Mouse (Mus musculus) midbrain, embryonic 10.5 days (tissue): ENCODE measurements around the gene Fryl. TPM values are rescaled to one million over a fixed set of nuclear protein-coding genes. Genes with fewer than 3 reads are reported as not detected.

ENCODE experiments used
- DNase-seq: peaks from one replicate; pipeline ENCODE4 v3.0.0-alpha.2; 2017; ENCODE audit warnings: low spot score
- H3K27ac ChIP-seq: fragments of 300-500 bp; sonication (generic); replicated peaks from 2 replicates; pipeline ENCODE4 v1.5.1; 2016; ENCODE audit warnings: mild to moderate bottlenecking
- H3K27me3 ChIP-seq: fragments of 300-500 bp; sonication (generic); 2 replicates; pipeline ENCODE4 v1.6.1; 2016; ENCODE audit warnings: low read depth, mild to moderate bottlenecking; ENCODE audit not compliant: poor library complexity, severe bottlenecking
- H3K36me3 ChIP-seq: fragments of 300-500 bp; sonication (generic); 2 replicates; pipeline ENCODE4 v1.6.1; 2016; ENCODE audit warnings: mild to moderate bottlenecking, moderate library complexity
- H3K4me1 ChIP-seq: fragments of 300-500 bp; sonication (generic); 2 replicates; pipeline ENCODE4 v1.6.1; 2016
- H3K4me3 ChIP-seq: fragments of 300-500 bp; sonication (generic); 2 replicates; pipeline ENCODE4 v1.5.1; 2016; ENCODE audit warnings: mild to moderate bottlenecking, moderate library complexity
- H3K9me3 ChIP-seq: fragments of 300-500 bp; sonication (generic); replicated peaks from 2 replicates; pipeline ENCODE4 v1.6.1; 2016; ENCODE audit warnings: mild to moderate bottlenecking
- WGBS: fragments of 180-500 bp; shearing (Covaris S2); methylation state at CpG from one replicate; pipeline ENCODE4 v1.1.7; 2016; 5-methylcytosine and 5-hydroxymethylcytosine counted together
- polyA plus RNA-seq: library from polyadenylated mRNA; unstranded; fragments of >200 nt; fragmentation: Nextera tagmentation; extraction: Ambion mirVana; gene quantifications from 2 replicates; pipeline ENCODE4 v1.2.1, GENCODE M21; 2016

The Fryl gene
- polyA plus RNA-seq, 1 experiment from 2014 or later = 23.7 TPM

GRCm38 (mm10) chr5:73157009-73157408 is 99.4 kb downstream of the Fryl start:
- H3K36me3 ChIP-seq = no peaks in the 10 kb centered on the region
- no peak overlapping the region for H3K4me3 ChIP-seq
- DNase-seq = no peak
- no peaks in the 10 kb centered on the region for H3K27me3 ChIP-seq
- H3K9me3 ChIP-seq = no peaks in the 10 kb centered on the region
- no peak overlapping the region for H3K27ac ChIP-seq
- H3K4me1 ChIP-seq = peaks cover 21% of the 10 kb centered on the region
- WGBS = 92% methylated on average over 5 of the region's 5 CpGs

- Histone ChIP-seq H3K27me3 (no peaks in the 10 kb centered on the region), H3K9me3 (no peaks in the 10 kb centered on the region), H3K36me3 (no peaks in the 10 kb centered on the region), H3K4me1 (peaks cover 23% of the 10 kb centered on the region), H3K27ac (no peak overlapping the region), H3K4me3 (no peak overlapping the region)
- 90% methylated on average over 15 of the region's 15 CpGs for whole genome bisulfite sequencing
- DNase-seq = no peak
These were observed 100.0 kb downstream of the Fryl start for GRCm38 (mm10) chr5:73156226-73156926.

- no peak for DNase-seq
- H3K4me1 ChIP-seq = peaks cover 23% of the 10 kb centered on the region
- no peaks in the 10 kb centered on the region for H3K27me3 ChIP-seq
- H3K36me3 ChIP-seq = no peaks in the 10 kb centered on the region
- 93% methylated on average over 14 of the region's 14 CpGs for WGBS
- H3K9me3 ChIP-seq = no peaks in the 10 kb centered on the region
- H3K4me3 ChIP-seq = no peak overlapping the region
- no peak overlapping the region for H3K27ac ChIP-seq
These were observed 102.5 kb downstream of the Fryl start for GRCm38 (mm10) chr5:73153802-73154465.

- Histone ChIP-seq H3K36me3 (peaks cover 11% of the 10 kb centered on the region), H3K27ac (no peak overlapping the region), H3K27me3 (no peaks in the 10 kb centered on the region), H3K4me1 (peaks cover 20% of the 10 kb centered on the region), H3K9me3 (no peaks in the 10 kb centered on the region), H3K4me3 (no peak overlapping the region)
- DNase-seq = no peak
These were observed 104.2 kb downstream of the Fryl start for GRCm38 (mm10) chr5:73152206-73152605.

- Histone ChIP-seq H3K4me3 (no peak overlapping the region), H3K9me3 (no peaks in the 10 kb centered on the region), H3K4me1 (peaks cover 16% of the 10 kb centered on the region), H3K27ac (no peak overlapping the region), H3K36me3 (peaks cover 23% of the 10 kb centered on the region), H3K27me3 (no peaks in the 10 kb centered on the region)
- 92% methylated on average over 6 of the region's 6 CpGs for WGBS
- DNase-seq = no peak
These were observed 105.5 kb downstream of the Fryl start for GRCm38 (mm10) chr5:73150877-73151445.

- no peaks in the 10 kb centered on the region for H3K27me3 ChIP-seq
- H3K9me3 ChIP-seq = no peaks in the 10 kb centered on the region
- 88% methylated on average over 11 of the region's 11 CpGs for WGBS
- H3K36me3 ChIP-seq = peaks cover 53% of the 10 kb centered on the region
- no peak overlapping the region for H3K27ac ChIP-seq
- H3K4me1 ChIP-seq = no peaks in the 10 kb centered on the region
- H3K4me3 ChIP-seq = no peak overlapping the region
- DNase-seq = no peak
These were observed 111.4 kb downstream of the Fryl start for GRCm38 (mm10) chr5:73144987-73145386.

- WGBS = 96% methylated on average over 2 of the region's 2 CpGs
- Histone ChIP-seq H3K27me3 (no peaks in the 10 kb centered on the region), H3K27ac (no peak overlapping the region)
These were observed 114.7 kb downstream of the Fryl start for GRCm38 (mm10) chr5:73141712-73142111.

GRCm38 (mm10) chr5:73141161-73141560 is 115.3 kb downstream of the Fryl start:
- no peak overlapping the region for H3K4me3 ChIP-seq
- H3K27me3 ChIP-seq = no peaks in the 10 kb centered on the region
- H3K36me3 ChIP-seq = peaks cover 32% of the 10 kb centered on the region
- H3K9me3 ChIP-seq = no peaks in the 10 kb centered on the region
- DNase-seq = no peak
- WGBS = 96% methylated on average over 8 of the region's 8 CpGs
- no peak overlapping the region for H3K27ac ChIP-seq
- peaks cover 7% of the 10 kb centered on the region; the same call in 1 of the 2 replicates for H3K4me1 ChIP-seq

More at GRCm38 (mm10) chr5:73141712-73142111, 114.7 kb downstream of the Fryl start:
- DNase-seq = no peak
- no peaks in the 10 kb centered on the region for H3K9me3 ChIP-seq
- H3K36me3 ChIP-seq = peaks cover 37% of the 10 kb centered on the region
- no peak overlapping the region for H3K4me3 ChIP-seq
- H3K4me1 ChIP-seq = peaks cover 7% of the 10 kb centered on the region; the same call in 1 of the 2 replicates

GRCm38 (mm10) chr5:73137561-73137960 is 118.9 kb downstream of the Fryl start:
- Histone ChIP-seq H3K4me1 (peaks cover 7% of the 10 kb centered on the region; the same call in 1 of the 2 replicates), H3K27ac (no peak overlapping the region), H3K36me3 (peaks cover 15% of the 10 kb centered on the region), H3K4me3 (no peak overlapping the region), H3K27me3 (no peaks in the 10 kb centered on the region), H3K9me3 (no peaks in the 10 kb centered on the region)
- no peak for DNase-seq
- WGBS = 85% methylated on average over 9 of the region's 9 CpGs

- Histone ChIP-seq H3K4me1 (peaks cover 8% of the 10 kb centered on the region; the same call in 1 of the 2 replicates), H3K27ac (no peak overlapping the region), H3K9me3 (no peaks in the 10 kb centered on the region), H3K4me3 (no peak overlapping the region), H3K36me3 (peaks cover 10% of the 10 kb centered on the region), H3K27me3 (no peaks in the 10 kb centered on the region)
- DNase-seq = no peak
- WGBS = 77% methylated on average over 2 of the region's 2 CpGs
These were observed 120.5 kb downstream of the Fryl start for GRCm38 (mm10) chr5:73135959-73136358.

GRCm38 (mm10) chr5:73135131-73135530 is 121.3 kb downstream of the Fryl start:
- H3K27me3 ChIP-seq = no peaks in the 10 kb centered on the region
- 95% methylated on average over 11 of the region's 11 CpGs for WGBS
- peaks cover 14% of the 10 kb centered on the region; the same call in 1 of the 2 replicates for H3K4me1 ChIP-seq
- no peaks in the 10 kb centered on the region for H3K9me3 ChIP-seq
- H3K27ac ChIP-seq = no peak overlapping the region
- no peak for DNase-seq
- H3K4me3 ChIP-seq = no peak overlapping the region
- H3K36me3 ChIP-seq = peaks cover 5% of the 10 kb centered on the region; the same call in 1 of the 2 replicates

GRCm38 (mm10) chr5:73133833-73134185 is 122.6 kb downstream of the Fryl start:
- peak; percentile 20 for DNase-seq
- WGBS = 51% methylated on average over 5 of the region's 5 CpGs

More at GRCm38 (mm10) chr5:73133833-73134185, 122.6 kb downstream of the Fryl start:
- H3K27me3 ChIP-seq = no peaks in the 10 kb centered on the region
- H3K36me3 ChIP-seq = peaks cover 14% of the 10 kb centered on the region
- no peaks in the 10 kb centered on the region for H3K9me3 ChIP-seq
- peaks cover 12% of the 10 kb centered on the region; the same call in 1 of the 2 replicates for H3K4me1 ChIP-seq
- H3K4me3 ChIP-seq = no peak overlapping the region
- no peak overlapping the region for H3K27ac ChIP-seq
